Mouse (Mus musculus) forebrain, embryonic 15.5 days (tissue): ENCODE measurements at regions not wholly inside any gene's neighbourhood (a gene's known extent, or its start where the extent isn't known, plus 50 kb on each side); places are given as distances from the start of the nearest gene placed in this dataset.
"Not testable (repeated sequence)": the region's sequence is repeated elsewhere in the genome, so short reads cannot be mapped to it uniquely, and the experiment has no call there.

Experiments used
- ATAC-seq: fragments of 200-750 bp; cut with Nextera tagmentation; replicated peaks from 2 replicates; pipeline ENCODE4 v1.8.0; 2017; ENCODE audit warnings: mild to moderate bottlenecking, moderate TSS enrichment, moderate library complexity
- H3K27ac ChIP-seq: fragments of 300-500 bp; sonication (generic); replicated peaks from 2 replicates; pipeline ENCODE4 v1.5.1; 2015; ENCODE audit warnings: mild to moderate bottlenecking, inconsistent platforms
- H3K27me3 ChIP-seq: fragments of 300-500 bp; sonication (generic); 2 replicates; pipeline ENCODE4 v1.6.1; 2015; ENCODE audit warnings: inconsistent platforms
- H3K36me3 ChIP-seq: fragments of 300-500 bp; sonication (generic); 2 replicates; pipeline ENCODE4 v1.6.1; 2015; ENCODE audit warnings: mild to moderate bottlenecking, inconsistent platforms
- H3K4me1 ChIP-seq: fragments of 300-500 bp; sonication (generic); 2 replicates; pipeline ENCODE4 v1.6.1; 2015; ENCODE audit warnings: inconsistent platforms
- H3K4me2 ChIP-seq: fragments of 300-500 bp; sonication (generic); replicated peaks from 2 replicates; pipeline ENCODE4 v1.6.1; 2015; ENCODE audit warnings: mild to moderate bottlenecking, inconsistent platforms
- H3K4me3 ChIP-seq: fragments of 300-500 bp; sonication (generic); 2 replicates; pipeline ENCODE4 v1.5.1; 2015; ENCODE audit warnings: mild to moderate bottlenecking, inconsistent platforms
- H3K9ac ChIP-seq: fragments of 300-500 bp; sonication (generic); replicated peaks from 2 replicates; pipeline ENCODE4 v1.6.1; 2015; ENCODE audit warnings: mild to moderate bottlenecking, inconsistent platforms
- H3K9me3 ChIP-seq: fragments of 300-500 bp; sonication (generic); 2 replicates; pipeline ENCODE4 v1.6.1; 2016; ENCODE audit warnings: inconsistent platforms
- WGBS: fragments of 180-500 bp; shearing (Covaris S2); methylation state at CpG from one replicate; pipeline ENCODE4 v1.1.7; 2015; ENCODE audit warnings: mixed read lengths; 5-methylcytosine and 5-hydroxymethylcytosine counted together

DNA sequence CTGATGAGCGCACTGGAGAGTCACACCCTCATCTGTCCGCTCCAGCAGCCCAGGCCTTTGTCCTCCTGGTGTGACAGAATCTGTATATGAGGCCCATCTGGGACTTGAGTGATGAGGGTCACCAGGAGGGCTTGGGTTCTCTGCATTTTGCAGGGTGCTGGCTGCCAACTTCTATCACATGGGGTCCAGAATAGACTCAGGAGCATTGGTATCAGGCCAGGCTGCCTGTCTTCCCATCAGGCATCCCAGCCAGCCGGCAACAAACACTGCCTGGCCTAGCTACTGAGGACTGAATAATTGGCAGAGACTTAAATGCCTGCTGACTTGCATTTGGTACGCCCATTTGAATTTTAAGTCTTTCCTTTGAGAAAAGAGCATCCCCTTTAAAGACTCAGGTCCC lies 94.0 kb upstream of the Abca1 start:
- Histone ChIP-seq H3K9ac (no peak overlapping the region), H3K27me3 (no peaks in the 10 kb centered on the region), H3K4me2 (no peak overlapping the region), H3K9me3 (no peaks in the 10 kb centered on the region), H3K27ac (peak overlapping the region; percentile 55), H3K4me1 (peaks cover 17% of the 10 kb centered on the region), H3K36me3 (no peaks in the 10 kb centered on the region), H3K4me3 (no peak overlapping the region)
- peak; percentile 94 for ATAC-seq
- WGBS = 22% methylated on average over 4 of the region's 4 CpGs

DNA sequence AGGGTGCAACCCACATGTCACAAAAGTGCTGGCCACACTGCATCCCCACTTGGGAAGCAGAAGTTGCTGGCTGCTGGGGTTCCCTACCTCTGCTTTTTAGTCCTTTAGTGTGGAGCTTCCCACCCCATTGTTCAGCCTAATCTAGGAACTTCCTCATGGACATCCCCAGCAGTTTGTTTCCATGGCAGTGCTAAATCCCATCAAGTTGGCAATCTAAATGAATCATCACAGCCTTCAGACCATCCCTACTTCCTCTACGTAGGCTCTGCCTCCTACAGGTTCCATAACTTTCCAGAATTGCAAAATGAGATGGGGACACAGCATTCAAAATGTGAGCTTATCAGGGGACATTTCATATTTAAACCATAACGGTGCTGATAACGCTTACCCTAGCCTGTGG lies 90.6 kb upstream of the Abca1 start:
- Histone ChIP-seq H3K27ac (no peak overlapping the region), H3K4me1 (peaks cover 17% of the 10 kb centered on the region), H3K36me3 (no peaks in the 10 kb centered on the region), H3K9me3 (no peaks in the 10 kb centered on the region), H3K27me3 (no peaks in the 10 kb centered on the region), H3K4me2 (no peak overlapping the region), H3K4me3 (no peak overlapping the region), H3K9ac (no peak overlapping the region)
- 92% methylated on average over 3 of the region's 3 CpGs for WGBS
- ATAC-seq = no peak

DNA sequence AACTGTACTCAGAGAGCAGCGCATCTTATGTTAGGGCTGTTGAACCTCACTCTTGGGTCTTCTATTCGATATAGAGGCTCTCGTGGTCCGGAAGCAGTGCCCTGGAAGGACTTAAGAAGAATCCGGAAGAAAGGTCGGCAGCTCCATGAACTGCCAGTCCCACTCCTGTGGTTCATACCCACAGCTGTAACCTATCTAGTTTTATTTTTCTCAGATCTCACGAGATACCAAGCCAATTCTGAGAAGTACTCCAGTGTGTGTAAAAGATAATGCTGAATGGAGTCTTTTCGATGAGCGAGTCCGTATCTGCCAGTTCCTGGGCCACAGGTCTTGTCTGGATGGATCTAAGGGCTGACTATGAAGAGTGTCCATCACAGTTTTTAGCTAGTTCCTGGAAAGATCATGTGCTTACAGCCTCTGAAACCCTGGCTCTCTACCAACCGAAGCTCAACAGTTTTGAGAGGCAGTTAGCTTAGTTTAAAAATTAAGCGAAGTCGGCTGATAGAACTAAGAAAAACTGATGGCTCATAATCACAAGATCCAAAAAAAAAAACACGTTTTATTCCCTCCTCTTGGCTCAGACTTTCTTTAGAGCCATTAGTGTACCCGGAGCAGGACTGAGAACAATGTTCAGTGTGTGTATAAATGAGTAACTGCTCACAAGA lies 86.5 kb upstream of the Abca1 start:
- Histone ChIP-seq H3K27me3 (no peaks in the 10 kb centered on the region), H3K4me3 (no peak overlapping the region), H3K27ac (no peak overlapping the region), H3K9me3 (no peaks in the 10 kb centered on the region), H3K4me1 (no peaks in the 10 kb centered on the region; the same call in 1 of the 2 replicates), H3K4me2 (no peak overlapping the region), H3K36me3 (no peaks in the 10 kb centered on the region), H3K9ac (no peak overlapping the region)
- ATAC-seq = no peak
- WGBS = 71% methylated on average over 15 of the region's 15 CpGs

DNA sequence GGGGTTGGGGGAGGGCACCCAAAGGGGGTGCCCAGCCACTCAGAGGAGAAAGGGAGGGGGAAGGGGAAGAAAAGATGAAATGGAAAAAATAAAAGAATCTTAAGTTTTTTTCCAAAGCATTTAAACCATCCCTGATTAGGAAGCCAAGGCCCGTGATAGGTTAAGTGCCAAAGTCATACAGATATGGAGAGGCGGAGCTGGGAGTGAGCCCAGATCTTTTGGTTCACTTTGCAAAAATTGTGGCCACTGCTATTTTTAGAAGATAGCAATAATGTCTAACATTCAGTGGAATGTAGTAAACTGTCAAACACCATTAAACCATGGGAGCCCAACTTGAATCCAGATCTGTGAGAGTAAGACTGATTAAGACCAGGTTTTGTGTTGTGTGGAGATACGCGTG lies 85.9 kb upstream of the Abca1 start:
- no peaks in the 10 kb centered on the region for H3K27me3 ChIP-seq
- H3K36me3 ChIP-seq = no peaks in the 10 kb centered on the region
- no peak overlapping the region for H3K9ac ChIP-seq
- no peak overlapping the region for H3K27ac ChIP-seq
- no peak overlapping the region for H3K4me2 ChIP-seq
- WGBS = 95% methylated on average over 4 of the region's 4 CpGs
- no peak for ATAC-seq
- H3K4me3 ChIP-seq = no peak overlapping the region
- no peaks in the 10 kb centered on the region for H3K9me3 ChIP-seq
- H3K4me1 ChIP-seq = no peaks in the 10 kb centered on the region; the same call in 1 of the 2 replicates

DNA sequence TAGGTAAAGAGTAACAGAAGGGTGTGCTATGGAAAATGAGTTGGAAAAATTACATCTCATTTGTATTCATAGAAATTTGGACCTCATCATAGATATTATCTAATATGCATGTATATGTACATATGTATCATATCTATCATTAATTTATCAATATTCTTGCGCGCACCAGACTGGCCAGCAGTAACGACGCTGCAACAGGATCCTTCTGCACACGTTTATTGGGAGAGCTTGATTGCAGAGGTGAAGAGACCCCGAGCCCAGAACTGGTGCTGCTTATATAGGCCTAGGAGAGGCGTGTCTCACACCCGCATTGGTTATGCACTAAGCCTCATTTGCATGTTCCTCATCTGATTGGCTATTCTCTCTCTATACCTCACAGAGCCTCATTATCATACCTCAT lies 83.8 kb upstream of the Abca1 start:
- H3K4me3 ChIP-seq, ATAC-seq, H3K36me3 ChIP-seq, H3K27me3 ChIP-seq, H3K27ac ChIP-seq, H3K4me1 ChIP-seq, H3K4me2 ChIP-seq, H3K9ac ChIP-seq, H3K9me3 ChIP-seq: not testable (repeated sequence)
- WGBS = 91% methylated on average over 8 of the region's 8 CpGs

DNA sequence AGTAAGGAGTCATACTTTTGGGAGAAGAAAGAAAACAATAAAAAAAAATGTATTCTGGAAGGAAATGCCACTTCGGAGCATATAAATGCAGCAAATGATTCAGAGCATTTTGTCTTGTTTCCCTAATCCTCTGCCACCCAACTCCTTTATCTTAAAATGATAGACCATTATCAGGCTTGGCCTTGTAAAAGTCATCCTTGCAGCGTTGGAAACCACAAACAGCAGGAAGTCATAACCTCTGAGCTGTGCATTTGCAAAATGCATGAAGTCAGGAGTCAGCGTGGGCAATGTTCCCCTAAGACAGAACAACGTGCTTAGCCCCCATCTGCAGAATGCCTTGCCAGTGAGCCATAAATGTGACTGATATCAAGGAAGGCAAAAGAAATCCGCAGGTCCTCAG lies 80.2 kb upstream of the Abca1 start:
- Histone ChIP-seq H3K36me3 (no peaks in the 10 kb centered on the region), H3K4me3 (no peak overlapping the region), H3K27me3 (no peaks in the 10 kb centered on the region), H3K9ac (no peak overlapping the region), H3K27ac (no peak overlapping the region), H3K4me2 (no peak overlapping the region), H3K9me3 (no peaks in the 10 kb centered on the region), H3K4me1 (no peaks in the 10 kb centered on the region)
- no peak for ATAC-seq
- WGBS = 78% methylated on average over 5 of the region's 5 CpGs

DNA sequence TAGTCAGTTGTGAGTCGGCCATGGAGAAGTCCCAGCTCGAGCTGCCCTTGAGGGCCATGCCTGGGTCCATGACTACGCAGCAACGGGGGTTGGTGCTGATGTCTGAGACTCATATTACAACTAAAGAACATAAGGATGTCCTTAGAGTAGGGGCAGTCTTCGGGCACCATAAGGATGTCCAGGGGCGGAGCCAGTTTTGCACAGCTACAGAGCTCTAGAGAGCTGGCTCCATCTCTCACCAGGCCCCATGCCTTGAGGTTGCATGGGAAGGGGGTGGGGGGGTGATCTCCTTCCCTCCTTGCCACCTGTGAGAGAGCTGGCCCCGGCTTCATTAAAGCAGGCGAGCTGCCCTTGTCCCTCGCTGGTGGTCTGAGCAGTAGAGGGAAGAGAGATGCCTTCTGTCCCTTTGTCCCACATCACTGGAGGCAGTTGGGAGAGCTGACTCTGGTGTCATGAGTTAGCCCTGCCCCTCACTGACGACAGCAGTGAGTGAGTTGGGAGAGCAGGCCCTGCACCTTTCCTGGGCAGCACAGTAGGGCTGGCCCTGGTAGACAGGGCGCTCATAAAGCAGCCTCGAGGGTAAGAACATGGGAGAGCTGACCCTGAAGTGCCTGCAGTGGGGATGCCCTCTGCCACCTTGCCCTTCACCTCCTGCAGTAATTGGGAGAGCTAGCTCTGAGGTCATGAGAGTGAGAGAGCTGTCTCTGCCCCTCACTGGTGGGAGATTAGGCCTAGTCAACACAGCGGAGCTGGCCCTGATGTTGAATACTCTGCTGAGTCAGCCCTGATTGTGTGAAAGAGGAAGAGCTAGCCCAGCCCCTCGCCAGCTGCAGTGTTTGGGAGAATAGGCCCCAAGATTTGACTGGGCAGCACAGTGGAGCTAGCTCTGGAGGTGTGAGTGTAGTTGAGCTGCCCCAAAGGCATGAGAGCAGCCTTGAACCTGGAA lies 78.9 kb upstream of the Abca1 start:
- no peak for ATAC-seq
- Histone ChIP-seq H3K4me3 (no peak overlapping the region), H3K27me3 (no peaks in the 10 kb centered on the region), H3K9ac (no peak overlapping the region), H3K27ac (no peak overlapping the region), H3K9me3 (no peaks in the 10 kb centered on the region), H3K4me1 (no peaks in the 10 kb centered on the region), H3K4me2 (no peak overlapping the region), H3K36me3 (no peaks in the 10 kb centered on the region)
- WGBS = 82% methylated on average over 14 of the region's 14 CpGs

DNA sequence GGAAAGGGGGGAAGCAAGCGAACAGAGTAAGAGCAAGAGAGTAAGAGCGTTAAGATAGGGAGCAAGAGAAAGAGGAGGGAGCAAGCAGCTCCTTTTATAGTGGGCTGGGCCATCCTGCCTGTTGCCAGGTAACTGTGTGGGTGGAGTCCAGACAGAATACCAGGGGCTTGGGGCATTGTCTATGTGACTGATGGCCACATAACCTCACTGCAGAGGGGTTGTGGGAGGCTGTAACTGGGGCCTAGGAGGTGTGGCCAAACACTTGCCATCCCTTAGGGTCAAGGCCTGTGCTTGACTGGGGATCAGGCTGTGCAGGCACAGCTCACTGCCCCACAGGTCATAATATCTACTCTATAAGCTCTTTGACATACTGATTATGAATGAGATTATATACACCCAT lies 76.2 kb upstream of the Abca1 start:
- no peak overlapping the region for H3K4me2 ChIP-seq
- H3K36me3 ChIP-seq = no peaks in the 10 kb centered on the region
- H3K27ac ChIP-seq = no peak overlapping the region
- no peaks in the 10 kb centered on the region for H3K27me3 ChIP-seq
- H3K9me3 ChIP-seq = no peaks in the 10 kb centered on the region
- ATAC-seq = no peak
- 38% methylated on average over 2 of the region's 2 CpGs for WGBS
- no peak overlapping the region for H3K4me3 ChIP-seq
- H3K9ac ChIP-seq = no peak overlapping the region
- H3K4me1 ChIP-seq = no peaks in the 10 kb centered on the region

DNA sequence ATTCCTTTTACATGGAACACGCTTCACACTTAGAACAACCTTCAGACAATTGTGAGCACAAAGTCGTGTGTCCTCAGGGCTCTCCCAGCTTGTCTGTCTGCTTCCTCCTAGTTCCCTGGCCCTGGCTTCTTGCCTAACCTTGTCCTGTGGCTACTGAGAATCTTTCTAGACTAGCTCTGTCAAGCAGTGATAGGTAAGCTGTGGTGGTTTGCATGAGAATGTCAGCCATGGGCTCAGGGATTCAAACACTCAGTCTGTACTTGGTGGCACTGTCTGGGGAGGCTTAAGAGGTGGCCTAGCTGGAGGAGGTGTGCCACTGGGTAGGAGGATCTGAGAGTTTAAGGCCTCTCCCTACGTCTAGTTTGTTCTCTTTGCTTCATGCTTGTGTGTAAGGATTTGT lies 72.7 kb upstream of the Abca1 start:
- 62% methylated on average over 3 of the region's 3 CpGs for WGBS
- Histone ChIP-seq H3K27ac (no peak overlapping the region), H3K9ac (no peak overlapping the region), H3K4me2 (no peak overlapping the region), H3K36me3 (no peaks in the 10 kb centered on the region), H3K4me1 (no peaks in the 10 kb centered on the region), H3K9me3 (no peaks in the 10 kb centered on the region), H3K4me3 (no peak overlapping the region), H3K27me3 (no peaks in the 10 kb centered on the region)
- no peak for ATAC-seq

DNA sequence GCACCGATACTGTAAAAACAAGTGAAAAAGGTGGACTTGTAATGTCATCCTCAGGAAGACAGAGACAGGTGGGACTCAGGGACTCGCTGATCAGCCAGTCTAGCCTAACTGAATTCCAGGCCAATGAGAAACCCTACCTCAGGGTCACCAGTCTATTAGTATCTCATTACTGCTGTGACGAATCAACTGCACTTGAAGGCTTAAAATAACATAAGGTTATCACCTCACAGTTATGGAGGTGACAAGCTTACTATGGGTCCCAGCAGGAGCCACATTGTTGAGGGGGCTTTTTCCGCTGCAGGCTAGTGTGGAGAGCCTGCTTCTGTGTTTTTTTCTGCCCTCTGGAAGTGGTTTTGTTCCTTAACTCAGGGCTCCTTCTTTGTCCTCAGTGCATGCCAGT lies 72.2 kb upstream of the Abca1 start:
- Histone ChIP-seq H3K9me3 (no peaks in the 10 kb centered on the region), H3K9ac (no peak overlapping the region), H3K27me3 (no peaks in the 10 kb centered on the region), H3K27ac (no peak overlapping the region), H3K4me3 (no peak overlapping the region), H3K36me3 (no peaks in the 10 kb centered on the region), H3K4me2 (no peak overlapping the region), H3K4me1 (no peaks in the 10 kb centered on the region)
- 68% methylated on average over 4 of the region's 4 CpGs for WGBS
- ATAC-seq = no peak

DNA sequence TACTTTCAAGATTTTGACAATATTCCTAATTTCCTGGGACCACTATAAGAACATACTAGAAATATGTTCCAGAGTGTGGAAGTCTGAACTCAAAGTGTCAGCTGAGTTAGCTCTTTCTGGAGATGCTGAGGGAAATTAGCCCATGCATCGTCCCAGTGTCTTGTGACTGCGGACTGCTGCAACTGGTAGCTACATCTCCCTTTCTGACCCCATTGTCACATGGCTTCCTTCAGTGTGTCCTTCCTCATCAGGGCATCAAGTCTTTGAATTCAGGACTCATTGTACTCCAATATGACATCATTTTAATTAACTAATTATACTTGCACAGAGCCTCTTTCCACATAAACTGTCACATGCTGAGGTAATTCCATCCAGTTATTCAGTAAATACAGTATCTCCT lies 71.4 kb upstream of the Abca1 start:
- H3K4me3 ChIP-seq = no peak overlapping the region
- H3K27ac ChIP-seq = no peak overlapping the region
- no peaks in the 10 kb centered on the region for H3K27me3 ChIP-seq
- no peak overlapping the region for H3K4me2 ChIP-seq
- ATAC-seq = no peak
- 75% methylated on average over 2 of the region's 2 CpGs for WGBS
- no peak overlapping the region for H3K9ac ChIP-seq
- H3K36me3 ChIP-seq = no peaks in the 10 kb centered on the region
- no peaks in the 10 kb centered on the region for H3K9me3 ChIP-seq
- H3K4me1 ChIP-seq = no peaks in the 10 kb centered on the region

DNA sequence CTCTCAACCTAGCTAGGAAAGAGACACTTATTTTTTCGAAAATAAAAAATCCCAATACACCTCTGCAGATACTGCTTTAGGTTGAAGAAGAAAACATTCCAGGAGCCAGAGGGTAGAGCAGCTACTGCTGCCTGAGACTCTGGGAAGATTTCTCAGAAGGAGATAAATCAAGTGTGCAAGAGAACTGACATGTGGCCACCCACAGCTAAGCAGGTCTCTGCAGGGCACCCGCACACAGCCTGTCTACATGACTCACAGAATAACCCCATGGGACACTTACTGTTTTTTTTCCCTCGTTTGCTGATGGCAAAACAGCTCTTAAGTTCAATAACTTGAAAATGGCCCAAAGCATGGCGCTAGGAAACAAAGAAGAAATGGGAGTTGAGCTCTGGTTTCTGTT lies 68.7 kb upstream of the Abca1 start:
- WGBS = 68% methylated on average over 4 of the region's 4 CpGs

More for the DNA sequence above, 68.7 kb upstream of the Abca1 start:
- ATAC-seq = no peak
- H3K9me3 ChIP-seq = no peaks in the 10 kb centered on the region
- H3K27me3 ChIP-seq = no peaks in the 10 kb centered on the region
- H3K4me3 ChIP-seq = no peak overlapping the region
- no peak overlapping the region for H3K4me2 ChIP-seq
- H3K9ac ChIP-seq = no peak overlapping the region
- H3K27ac ChIP-seq = no peak overlapping the region
- no peaks in the 10 kb centered on the region for H3K4me1 ChIP-seq
- H3K36me3 ChIP-seq = no peaks in the 10 kb centered on the region
